Mouse (Mus musculus) hindbrain, embryonic 12.5 days (tissue): ENCODE data around the gene Rnf128. TPM values are rescaled to one million over a fixed set of nuclear protein-coding genes. Genes with fewer than 3 reads are reported as not detected.
"Not testable (repeated sequence)": the region's sequence is repeated elsewhere in the genome, so short reads cannot be mapped to it uniquely, and the experiment has no call there.

Experiments
- ATAC-seq: fragments of 200-750 bp; cut with Nextera tagmentation; 2 replicates; pipeline ENCODE4 v1.8.0; 2017; ENCODE audit warnings: moderate TSS enrichment; ENCODE audit not compliant: low FRiP score
- H3K27ac ChIP-seq: fragments of 300-500 bp; sonication (generic); 2 replicates; pipeline ENCODE4 v1.5.1; 2016; ENCODE audit warnings: mild to moderate bottlenecking
- H3K27me3 ChIP-seq: fragments of 300-500 bp; sonication (generic); 2 replicates; pipeline ENCODE4 v1.6.1; 2016; ENCODE audit warnings: mild to moderate bottlenecking
- H3K36me3 ChIP-seq: fragments of 300-500 bp; sonication (generic); 2 replicates; pipeline ENCODE4 v1.6.1; 2016; ENCODE audit warnings: mild to moderate bottlenecking
- H3K4me1 ChIP-seq: fragments of 300-500 bp; sonication (generic); 2 replicates; pipeline ENCODE4 v1.6.1; 2016
- H3K4me2 ChIP-seq: fragments of 300-500 bp; sonication (generic); replicated peaks from 2 replicates; pipeline ENCODE4 v1.6.1; 2016; ENCODE audit warnings: mild to moderate bottlenecking
- H3K4me3 ChIP-seq: fragments of 300-500 bp; sonication (generic); 2 replicates; pipeline ENCODE4 v1.5.1; 2016; ENCODE audit warnings: mild to moderate bottlenecking
- H3K9ac ChIP-seq: fragments of 300-500 bp; sonication (generic); 2 replicates; pipeline ENCODE4 v1.6.1; 2016; ENCODE audit warnings: mild to moderate bottlenecking, moderate library complexity
- H3K9me3 ChIP-seq: fragments of 300-500 bp; sonication (generic); replicated peaks from 2 replicates; pipeline ENCODE4 v1.6.1; 2016; ENCODE audit warnings: mild to moderate bottlenecking
- WGBS: fragments of 180-500 bp; shearing (Covaris S2); methylation state at CpG from one replicate; pipeline ENCODE4 v1.1.7; 2016; 5-methylcytosine and 5-hydroxymethylcytosine counted together
- polyA plus RNA-seq: library from polyadenylated mRNA; unstranded; fragments of >200 nt; fragmentation: Nextera tagmentation; extraction: Ambion mirVana; gene quantifications from 2 replicates; pipeline ENCODE4 v1.2.1, GENCODE M21; 2016

Gene Rnf128
- polyA plus RNA-seq, 1 experiment from 2014 or later, result 2.5 TPM

DNA sequence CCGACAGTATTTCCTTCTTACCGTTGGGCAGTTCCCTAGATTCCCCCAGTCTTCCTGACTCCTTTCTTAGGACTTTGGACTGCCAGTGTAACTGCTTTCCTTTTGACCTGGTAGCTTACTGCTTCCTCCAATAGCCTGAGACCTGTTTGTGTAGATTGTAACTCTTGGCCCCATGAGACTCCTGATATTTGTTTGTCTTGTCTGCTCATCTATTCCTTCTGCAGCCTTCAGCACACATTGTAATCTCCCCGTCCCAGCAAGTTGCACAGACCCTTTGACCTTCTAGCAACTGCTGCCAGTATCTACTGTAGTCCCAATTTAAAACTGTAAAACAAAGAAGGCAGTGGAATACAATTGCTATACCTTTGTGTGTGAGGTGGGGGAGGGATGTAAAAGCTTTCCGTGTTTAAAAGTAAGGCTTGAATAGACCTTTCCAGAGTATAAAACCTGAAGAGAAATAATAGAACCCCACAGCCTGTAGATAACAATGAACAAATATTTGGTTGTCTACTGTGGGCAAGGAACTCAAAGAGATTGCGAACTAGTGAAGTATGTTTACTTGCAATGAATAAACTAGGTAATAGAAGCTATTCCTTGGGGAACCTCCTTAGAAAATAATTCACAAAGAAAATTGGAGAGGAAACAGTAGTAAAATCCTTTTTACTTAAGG, 726 bp upstream of the Rnf128 start:
- Histone ChIP-seq H3K9ac (no peak overlapping the region), H3K4me1 (no peaks in the 10 kb centered on the region), H3K9me3 (no peaks in the 10 kb centered on the region), H3K4me3 (no peak overlapping the region), H3K27me3 (no peaks in the 10 kb centered on the region; the same call in 1 of the 2 replicates), H3K4me2 (no peak overlapping the region), H3K36me3 (no peaks in the 10 kb centered on the region), H3K27ac (no peak overlapping the region)
- WGBS, result 76% methylated on average over 5 of the region's 5 CpGs
- ATAC-seq, result no peak

DNA sequence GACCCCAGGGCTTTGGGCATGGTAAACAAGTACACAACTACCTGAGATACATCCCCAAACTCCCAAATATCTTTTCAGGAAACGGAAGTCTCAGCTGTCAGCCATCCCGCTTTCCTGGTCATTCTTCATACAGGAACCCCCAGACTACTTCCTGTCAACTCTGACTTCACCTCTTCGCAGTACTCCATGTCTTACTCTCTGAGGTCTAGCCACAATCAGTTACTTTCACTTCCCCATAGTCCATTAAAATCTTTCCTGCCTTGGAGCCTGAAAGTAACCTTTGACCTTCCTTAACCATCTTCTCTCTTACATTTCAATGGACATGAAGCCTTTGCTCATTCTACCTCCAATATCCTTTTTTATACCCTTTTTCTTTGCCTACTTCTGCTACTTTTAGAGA, 6.9 kb downstream of the Rnf128 start:
- ATAC-seq, result no peak
- Histone ChIP-seq H3K4me3 (no peak overlapping the region), H3K4me1 (no peaks in the 10 kb centered on the region), H3K27me3 (0 out of 2 replicates have a peak, but pooled peaks cover 3% of the 10 kb centered on the region), H3K4me2 (no peak overlapping the region), H3K9ac (no peak overlapping the region), H3K36me3 (no peaks in the 10 kb centered on the region), H3K27ac (no peak overlapping the region), H3K9me3 (no peaks in the 10 kb centered on the region)
- 89% methylated on average over 3 of the region's 3 CpGs for WGBS

DNA sequence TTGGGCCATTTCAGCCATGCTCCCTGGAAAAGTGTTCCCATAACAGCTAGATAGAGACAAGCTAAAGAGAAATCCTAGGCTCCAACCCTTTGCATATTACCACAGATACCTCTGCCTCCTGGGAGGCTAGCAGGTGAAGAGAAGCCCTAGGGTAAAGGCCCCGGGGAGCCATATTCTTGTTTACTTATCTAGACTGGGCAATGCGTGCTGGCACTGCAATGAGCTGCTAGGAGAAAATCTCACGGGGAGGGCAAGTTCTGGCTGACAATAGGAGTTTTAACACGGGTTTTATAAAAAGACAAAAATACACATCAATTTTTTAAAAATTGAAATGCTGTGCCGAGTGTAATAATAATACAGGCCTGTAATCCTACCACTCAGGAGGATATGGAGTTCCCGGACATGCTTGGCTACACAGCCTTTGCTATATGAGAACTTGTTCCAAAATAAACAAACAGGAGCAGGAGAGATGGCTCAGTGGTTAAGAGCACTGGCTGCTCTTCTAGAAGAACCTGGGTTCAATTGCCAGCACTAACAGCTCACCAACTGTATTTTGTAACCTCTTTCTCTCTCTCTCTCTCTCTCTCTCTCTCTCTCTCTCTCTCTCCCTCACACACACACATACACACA, 15.6 kb downstream of the Rnf128 start:
- H3K4me3 ChIP-seq, result no peak overlapping the region
- no peak overlapping the region for H3K9ac ChIP-seq
- no peaks in the 10 kb centered on the region for H3K27me3 ChIP-seq
- H3K9me3 ChIP-seq, result no peaks in the 10 kb centered on the region
- 74% methylated on average over 6 of the region's 6 CpGs for WGBS
- no peaks in the 10 kb centered on the region for H3K36me3 ChIP-seq
- no peak overlapping the region for H3K4me2 ChIP-seq
- no peak overlapping the region for H3K27ac ChIP-seq
- ATAC-seq, result no peak
- H3K4me1 ChIP-seq, result no peaks in the 10 kb centered on the region

DNA sequence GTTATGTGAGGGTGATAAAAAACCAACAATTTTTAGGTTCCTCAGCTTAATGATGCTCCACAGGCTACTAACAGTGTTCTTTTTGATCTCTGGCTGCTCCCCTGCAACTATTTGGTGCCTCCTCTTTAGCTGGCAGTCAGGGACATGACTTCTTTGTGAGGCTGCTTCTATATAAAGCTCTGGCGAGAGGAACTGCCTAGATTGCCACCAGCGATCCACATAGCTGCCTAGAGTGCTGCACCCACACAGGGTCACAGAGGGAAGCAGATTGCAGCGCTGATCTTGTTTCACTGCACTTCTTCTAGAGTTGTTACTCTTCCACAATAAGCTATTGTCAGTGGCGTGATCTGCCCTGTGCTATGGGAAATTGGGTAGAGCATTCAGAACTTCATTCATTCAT, 20.5 kb downstream of the Rnf128 start:
- Histone ChIP-seq H3K4me1 (no peaks in the 10 kb centered on the region), H3K4me3 (no peak overlapping the region), H3K27ac (no peak overlapping the region), H3K4me2 (no peak overlapping the region), H3K27me3 (0 out of 2 replicates have a peak, but pooled peaks cover 2% of the 10 kb centered on the region), H3K9ac (no peak overlapping the region), H3K36me3 (no peaks in the 10 kb centered on the region), H3K9me3 (no peaks in the 10 kb centered on the region)
- no peak for ATAC-seq
- 55% methylated on average over 4 of the region's 4 CpGs for WGBS

DNA sequence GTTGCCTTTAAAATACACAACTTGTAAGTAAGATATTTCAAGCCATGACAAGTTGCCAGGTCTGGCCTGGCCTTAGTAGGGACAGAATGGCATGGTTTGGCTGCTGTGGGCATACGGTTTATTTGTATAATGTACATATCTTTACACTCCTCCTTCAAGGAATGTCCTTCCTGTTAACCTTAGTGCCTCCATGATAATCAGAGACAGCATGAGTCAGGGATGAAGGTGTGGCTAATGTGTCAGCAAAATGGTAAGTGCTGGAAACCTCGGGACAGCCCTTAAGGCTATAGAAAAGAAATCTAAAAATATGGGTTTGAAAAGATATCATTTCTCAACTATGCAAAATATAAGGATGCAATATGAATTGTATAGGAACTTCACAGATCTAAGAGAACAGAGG, 23.6 kb downstream of the Rnf128 start:
- not testable (repeated sequence) for ATAC-seq, H3K4me2 ChIP-seq, H3K4me3 ChIP-seq, H3K4me1 ChIP-seq, H3K36me3 ChIP-seq, H3K27me3 ChIP-seq, H3K9ac ChIP-seq, H3K9me3 ChIP-seq, H3K27ac ChIP-seq
- WGBS, result 83% methylated on average over 2 of the region's 2 CpGs

GRCm38 (mm10) chrX:139596404-139596803, 33.3 kb downstream of the Rnf128 start:
- Histone ChIP-seq H3K4me3 (no peak overlapping the region), H3K4me2 (no peak overlapping the region), H3K4me1 (no peaks in the 10 kb centered on the region), H3K9ac (no peak overlapping the region), H3K27me3 (peaks cover 10% of the 10 kb centered on the region), H3K27ac (no peak overlapping the region), H3K36me3 (no peaks in the 10 kb centered on the region), H3K9me3 (no peaks in the 10 kb centered on the region)
- WGBS, result 86% methylated on average over 6 of the region's 6 CpGs
- no peak for ATAC-seq

DNA sequence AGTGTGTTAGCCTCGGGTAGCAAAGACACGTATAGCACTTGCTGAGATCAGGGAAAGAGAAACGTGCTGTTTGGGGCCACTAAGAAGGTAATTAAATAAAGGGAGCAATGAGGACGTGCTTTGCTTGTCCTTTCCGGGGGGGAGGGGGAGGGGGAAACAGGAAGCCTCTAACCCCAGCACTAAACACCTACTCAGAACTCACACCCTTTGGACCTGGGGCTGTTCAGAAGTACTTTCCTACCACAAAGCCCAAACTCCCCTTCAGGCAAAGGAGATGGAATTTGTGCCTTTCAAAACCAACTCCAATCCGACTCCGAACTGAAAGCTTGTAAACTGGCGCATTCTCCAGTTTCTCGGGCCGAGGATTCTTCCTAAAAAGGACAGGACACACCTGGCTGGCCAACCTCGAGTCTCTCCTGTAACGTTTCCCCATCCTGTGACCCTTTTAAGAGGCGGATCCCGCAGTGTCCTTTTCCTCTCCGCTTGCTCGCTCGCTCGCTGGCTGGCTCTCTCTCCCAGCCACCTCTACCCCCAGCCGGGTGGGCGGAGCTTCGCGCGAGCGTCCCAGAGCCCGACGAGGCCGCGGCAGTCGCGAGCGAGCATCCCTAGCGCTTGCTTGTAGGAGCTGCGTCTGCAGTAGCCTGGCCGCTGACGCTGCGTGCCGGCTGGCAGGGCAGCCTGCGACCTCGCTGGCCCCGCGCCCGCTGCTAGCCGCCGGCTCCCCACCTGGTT, 47.1 kb downstream of the Rnf128 start:
- H3K4me1 ChIP-seq, result no peaks in the 10 kb centered on the region
- H3K4me3 ChIP-seq, result peak overlapping the region; percentile 58
- WGBS, result 18% methylated on average over 33 of the region's 44 CpGs
- peak overlapping the region; percentile 59 for H3K9ac ChIP-seq
- peak; percentile 98 for ATAC-seq
- no peaks in the 10 kb centered on the region for H3K36me3 ChIP-seq
- no peaks in the 10 kb centered on the region for H3K9me3 ChIP-seq
- peak overlapping the region; percentile 67 for H3K4me2 ChIP-seq
- no peak overlapping the region for H3K27ac ChIP-seq
- H3K27me3 ChIP-seq, result peaks cover 20% of the 10 kb centered on the region

DNA sequence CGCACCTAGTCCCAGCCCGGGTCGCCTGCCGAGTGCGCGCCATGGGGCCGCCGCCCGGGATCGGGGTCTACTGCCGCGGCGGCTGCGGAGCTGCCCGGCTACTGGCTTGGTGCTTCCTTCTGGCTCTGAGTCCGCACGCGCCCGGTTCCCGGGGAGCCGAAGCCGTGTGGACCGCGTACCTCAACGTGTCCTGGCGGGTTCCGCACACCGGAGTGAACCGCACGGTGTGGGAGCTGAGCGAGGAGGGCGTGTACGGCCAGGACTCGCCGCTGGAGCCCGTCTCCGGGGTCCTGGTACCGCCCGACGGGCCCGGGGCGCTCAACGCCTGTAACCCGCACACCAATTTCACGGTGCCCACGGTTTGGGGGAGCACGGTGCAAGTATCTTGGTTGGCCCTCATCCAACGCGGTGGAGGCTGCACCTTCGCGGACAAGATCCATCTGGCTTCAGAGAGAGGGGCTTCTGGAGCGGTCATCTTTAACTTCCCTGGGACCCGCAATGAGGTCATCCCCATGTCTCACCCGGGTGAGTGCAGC, 47.7 kb downstream of the Rnf128 start:
- H3K27ac ChIP-seq, result no peak overlapping the region
- no peaks in the 10 kb centered on the region for H3K9me3 ChIP-seq
- H3K4me3 ChIP-seq, result peak overlapping the region; percentile 58
- peak; percentile 88 for ATAC-seq
- H3K9ac ChIP-seq, result peak overlapping the region; percentile 59
- WGBS, result 22% methylated on average over 54 of the region's 54 CpGs
- no peaks in the 10 kb centered on the region for H3K4me1 ChIP-seq
- no peaks in the 10 kb centered on the region for H3K36me3 ChIP-seq
- H3K27me3 ChIP-seq, result peaks cover 20% of the 10 kb centered on the region
- peak overlapping the region; percentile 67 for H3K4me2 ChIP-seq

GRCm38 (mm10) chrX:139614761-139615160, 51.6 kb downstream of the Rnf128 start:
- no peak for ATAC-seq
- Histone ChIP-seq H3K27me3 (peaks cover 20% of the 10 kb centered on the region), H3K4me3 (no peak overlapping the region), H3K4me1 (no peaks in the 10 kb centered on the region), H3K4me2 (no peak overlapping the region), H3K9me3 (no peaks in the 10 kb centered on the region), H3K36me3 (no peaks in the 10 kb centered on the region), H3K9ac (no peak overlapping the region), H3K27ac (no peak overlapping the region)
- 77% methylated on average over 2 of the region's 2 CpGs for WGBS

GRCm38 (mm10) chrX:139622071-139622470, 59.0 kb downstream of the Rnf128 start:
- H3K9ac ChIP-seq, result no peak overlapping the region
- no peak overlapping the region for H3K4me2 ChIP-seq
- H3K27me3 ChIP-seq, result peaks cover 4% of the 10 kb centered on the region; the same call in 1 of the 2 replicates
- H3K27ac ChIP-seq, result no peak overlapping the region
- no peak for ATAC-seq
- 86% methylated on average over 3 of the region's 4 CpGs for WGBS
- H3K9me3 ChIP-seq, result no peaks in the 10 kb centered on the region
- no peak overlapping the region for H3K4me3 ChIP-seq
- H3K4me1 ChIP-seq, result no peaks in the 10 kb centered on the region
- H3K36me3 ChIP-seq, result no peaks in the 10 kb centered on the region

DNA sequence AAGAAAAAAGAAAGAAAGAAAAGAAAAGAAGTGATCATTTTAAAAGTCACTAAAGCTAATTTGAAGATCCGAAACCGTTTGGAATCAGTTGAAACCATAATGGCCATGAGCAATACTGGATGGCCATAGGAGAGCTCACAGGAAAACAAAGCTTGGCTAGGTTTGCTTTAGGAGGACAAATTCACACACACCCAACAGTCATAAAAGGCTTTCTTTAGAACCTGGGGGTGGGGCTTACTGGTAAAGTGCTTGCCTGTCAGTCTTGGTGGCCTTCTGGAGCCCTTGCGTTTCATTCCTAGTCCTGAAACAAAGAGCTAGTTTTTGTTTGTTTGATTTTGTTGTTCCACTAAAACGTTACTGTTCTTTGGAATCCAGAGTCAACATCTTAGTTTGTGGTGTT, 71.6 kb downstream of the Rnf128 start:
- Histone ChIP-seq H3K9me3 (no peaks in the 10 kb centered on the region), H3K27me3 (0 out of 2 replicates have a peak, but pooled peaks cover 3% of the 10 kb centered on the region), H3K4me1 (no peaks in the 10 kb centered on the region), H3K27ac (no peak overlapping the region), H3K36me3 (no peaks in the 10 kb centered on the region), H3K9ac (no peak overlapping the region), H3K4me3 (no peak overlapping the region), H3K4me2 (no peak overlapping the region)
- WGBS, result 72% methylated on average over 4 of the region's 4 CpGs
- no peak for ATAC-seq

DNA sequence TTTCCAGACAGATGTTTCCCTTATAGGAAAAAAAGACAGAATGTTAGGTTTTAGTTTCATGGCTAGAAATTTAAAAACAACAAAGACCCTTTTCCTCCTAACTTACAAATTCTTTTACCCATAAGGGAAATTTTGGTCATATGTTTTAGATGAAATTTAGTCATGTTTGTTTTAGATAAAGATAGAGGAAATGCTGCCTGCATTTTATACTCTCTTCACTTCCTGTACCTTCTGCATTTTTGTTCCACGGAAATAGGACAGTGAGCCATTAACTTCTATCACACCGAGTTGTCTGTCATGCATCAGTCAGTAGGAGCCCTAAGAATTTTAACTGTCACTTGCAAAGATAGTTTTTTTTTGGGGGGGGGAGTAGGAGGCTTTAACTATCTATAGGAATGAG, 76.6 kb downstream of the Rnf128 start:
- Histone ChIP-seq H3K9me3 (no peaks in the 10 kb centered on the region), H3K4me3 (no peak overlapping the region), H3K4me2 (no peak overlapping the region), H3K4me1 (no peaks in the 10 kb centered on the region), H3K27me3 (peaks cover 3% of the 10 kb centered on the region; the same call in 1 of the 2 replicates), H3K9ac (no peak overlapping the region), H3K27ac (no peak overlapping the region), H3K36me3 (no peaks in the 10 kb centered on the region)
- WGBS, result 82% methylated on average over 2 of the region's 2 CpGs
- no peak for ATAC-seq
